Mouse (Mus musculus): ENCODE measurements around the gene Evi2a. TPM values are rescaled to one million over a fixed set of nuclear protein-coding genes. Genes with fewer than 3 reads are reported as not detected.
A peak's percentile ranks its signal among the peaks of the same experiment; 100 is the strongest.

Evi2a gene
- total and polyA plus RNA-seq, 2 experiments, result 1.5 to 2.6 TPM

DNA sequence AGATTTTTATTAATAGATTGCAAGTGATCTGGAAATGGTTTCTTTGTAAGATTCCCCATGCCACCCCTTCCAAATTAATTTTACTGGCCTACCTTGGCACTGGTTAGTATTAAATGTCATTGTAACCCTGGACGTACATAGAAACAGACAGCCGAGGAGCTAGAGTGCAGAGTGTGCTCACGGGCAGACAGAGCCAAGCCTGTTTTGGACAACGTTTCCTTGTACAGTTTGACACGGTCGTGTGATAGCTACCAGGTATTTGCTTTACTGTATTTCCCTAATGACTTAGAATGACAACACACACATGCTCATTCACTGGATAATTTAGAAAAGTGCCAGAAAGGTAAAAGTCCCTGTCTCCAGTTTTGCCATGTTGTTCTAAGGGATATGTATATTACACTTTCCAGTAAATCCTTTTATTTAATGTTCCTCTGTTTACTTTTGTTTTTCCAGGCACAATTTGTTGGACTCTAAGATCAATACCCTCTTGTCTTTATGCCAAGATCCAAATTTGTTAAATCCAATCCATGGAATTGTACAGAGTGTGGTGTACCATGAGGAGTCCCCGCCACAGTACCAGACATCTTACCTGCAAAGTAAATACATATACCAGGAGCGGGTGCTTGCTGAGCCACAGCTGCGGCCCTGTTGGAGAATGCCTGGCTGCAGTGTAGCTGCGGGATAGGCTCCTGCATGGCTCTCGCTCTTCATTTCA is 37.9 kb upstream of the Evi2a start:
- Histone ChIP-seq H3K4me1 (ENCODE audit: control insufficient read depth, insufficient read depth, low read length) (peaks cover 1% of the 10 kb centered on the region; the same call in 1 of the 2 replicates), H3K79me2 (ENCODE audit: control insufficient read depth, insufficient read depth, low read length) (no peaks in the 10 kb centered on the region), H3K27me3 (ENCODE audit: control insufficient read depth, insufficient read depth, low read length) (no peaks in the 10 kb centered on the region), H3K27ac (replicated peaks; ENCODE audit: insufficient read depth, low read depth, low read length) (no peak overlapping the region), H3K36me3 (ENCODE audit: control insufficient read depth, insufficient read depth, low read length) (peaks cover 37% of the 10 kb centered on the region), H3K4me3 (ENCODE audit: insufficient read depth, low read depth, low read length) (no peak overlapping the region), H3K9ac (ENCODE audit: low read depth, low read length) (no peak overlapping the region)
- no peak for TF ChIP-seq POLR2A (IDR thresholded peaks at IDR 0.05; ENCODE audit: extremely low read depth, insufficient read depth, low read length)
- TF ChIP-seq CTCF (IDR thresholded peaks at IDR 0.05; ENCODE audit: low read depth, low read length), result no peak
- 34% methylated on average over 11 of the region's 11 CpGs for WGBS
- DNase-seq (ENCODE audit: extremely low read depth, low read depth, low spot score), result peak; percentile 72

DNA sequence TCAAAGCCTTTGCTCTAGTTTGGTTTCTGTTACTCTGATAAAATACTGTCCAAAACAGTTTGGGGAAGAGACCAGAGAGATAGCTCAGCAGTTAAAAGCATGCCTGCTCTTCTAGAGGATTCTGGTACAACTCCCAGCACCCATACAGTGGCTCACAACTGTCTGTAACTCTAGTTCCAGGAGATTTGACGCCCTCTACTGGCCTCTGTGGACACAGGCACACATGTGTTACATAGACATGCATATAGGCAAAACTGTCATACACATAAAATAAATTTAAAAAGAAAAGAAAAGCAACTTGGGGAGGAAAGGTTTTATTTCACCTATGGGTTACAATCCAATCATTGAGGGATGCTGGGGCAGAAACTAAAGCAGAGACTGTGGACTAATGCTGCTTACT is 36.5 kb upstream of the Evi2a start:
- 89% methylated on average over 1 of the region's 1 CpGs for WGBS
- no peak for DNase-seq (ENCODE audit: extremely low read depth, low read depth, low spot score)
- Histone ChIP-seq H3K27me3 (ENCODE audit: control insufficient read depth, insufficient read depth, low read length) (no peaks in the 10 kb centered on the region), H3K79me2 (ENCODE audit: control insufficient read depth, insufficient read depth, low read length) (no peaks in the 10 kb centered on the region), H3K4me3 (ENCODE audit: insufficient read depth, low read depth, low read length) (no peak overlapping the region), H3K4me1 (ENCODE audit: control insufficient read depth, insufficient read depth, low read length) (peaks cover 1% of the 10 kb centered on the region; the same call in 1 of the 2 replicates), H3K9ac (ENCODE audit: low read depth, low read length) (no peak overlapping the region), H3K27ac (replicated peaks; ENCODE audit: insufficient read depth, low read depth, low read length) (no peak overlapping the region), H3K36me3 (ENCODE audit: control insufficient read depth, insufficient read depth, low read length) (peaks cover 36% of the 10 kb centered on the region)
- TF ChIP-seq CTCF (IDR thresholded peaks at IDR 0.05; ENCODE audit: low read depth, low read length) (no peak), POLR2A (IDR thresholded peaks at IDR 0.05; ENCODE audit: extremely low read depth, insufficient read depth, low read length) (no peak)

- Histone ChIP-seq H3K36me3 (ENCODE audit: control insufficient read depth, insufficient read depth, low read length) (peaks cover 20% of the 10 kb centered on the region), H3K9ac (ENCODE audit: low read depth, low read length) (no peak overlapping the region), H3K27ac (replicated peaks; ENCODE audit: insufficient read depth, low read depth, low read length) (no peak overlapping the region), H3K4me3 (ENCODE audit: insufficient read depth, low read depth, low read length) (no peak overlapping the region), H3K4me1 (ENCODE audit: control insufficient read depth, insufficient read depth, low read length) (peaks cover 9% of the 10 kb centered on the region; the same call in 1 of the 2 replicates), H3K79me2 (ENCODE audit: control insufficient read depth, insufficient read depth, low read length) (no peaks in the 10 kb centered on the region), H3K27me3 (ENCODE audit: control insufficient read depth, insufficient read depth, low read length) (no peaks in the 10 kb centered on the region)
- TF ChIP-seq POLR2A (IDR thresholded peaks at IDR 0.05; ENCODE audit: extremely low read depth, insufficient read depth, low read length), result no peak
- 97% methylated on average over 7 of the region's 7 CpGs for WGBS
- DNase-seq (ENCODE audit: extremely low read depth, low read depth, low spot score), result no peak
Observed at GRCm38 (mm10) chr11:79563493-79563892, 33.1 kb upstream of the Evi2a start.

DNA sequence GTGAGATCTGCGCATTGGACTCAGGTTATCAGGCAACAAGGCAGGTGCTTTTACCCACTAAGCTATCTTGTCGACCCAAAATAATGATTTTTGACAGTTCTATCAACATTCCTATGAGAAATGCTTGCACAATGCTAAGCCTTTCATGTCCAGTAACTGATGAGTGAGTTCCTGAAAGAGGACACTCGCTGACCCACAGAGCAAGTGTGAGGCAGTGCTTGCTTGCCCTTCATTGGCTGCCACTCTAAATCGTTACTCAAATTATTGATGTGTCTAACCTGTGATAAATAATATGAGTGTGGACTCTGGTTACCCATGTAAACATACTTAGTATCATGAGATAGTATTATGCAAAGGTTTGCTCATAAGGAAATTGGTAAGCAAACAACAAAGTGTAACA is 30.1 kb upstream of the Evi2a start:
- H3K9ac ChIP-seq (ENCODE audit: low read depth, low read length), result no peak overlapping the region
- peaks cover 20% of the 10 kb centered on the region for H3K36me3 ChIP-seq (ENCODE audit: control insufficient read depth, insufficient read depth, low read length)
- peaks cover 7% of the 10 kb centered on the region; the same call in 1 of the 2 replicates for H3K4me1 ChIP-seq (ENCODE audit: control insufficient read depth, insufficient read depth, low read length)
- no peak overlapping the region for H3K27ac ChIP-seq (replicated peaks; ENCODE audit: insufficient read depth, low read depth, low read length)
- 31% methylated on average over 4 of the region's 4 CpGs for WGBS
- H3K4me3 ChIP-seq (ENCODE audit: insufficient read depth, low read depth, low read length), result no peak overlapping the region
- no peak for TF ChIP-seq POLR2A (IDR thresholded peaks at IDR 0.05; ENCODE audit: extremely low read depth, insufficient read depth, low read length)
- TF ChIP-seq CTCF (IDR thresholded peaks at IDR 0.05; ENCODE audit: low read depth, low read length), result no peak
- DNase-seq (ENCODE audit: extremely low read depth, low read depth, low spot score), result peak; percentile 90
- H3K27me3 ChIP-seq (ENCODE audit: control insufficient read depth, insufficient read depth, low read length), result no peaks in the 10 kb centered on the region
- no peaks in the 10 kb centered on the region for H3K79me2 ChIP-seq (ENCODE audit: control insufficient read depth, insufficient read depth, low read length)

DNA sequence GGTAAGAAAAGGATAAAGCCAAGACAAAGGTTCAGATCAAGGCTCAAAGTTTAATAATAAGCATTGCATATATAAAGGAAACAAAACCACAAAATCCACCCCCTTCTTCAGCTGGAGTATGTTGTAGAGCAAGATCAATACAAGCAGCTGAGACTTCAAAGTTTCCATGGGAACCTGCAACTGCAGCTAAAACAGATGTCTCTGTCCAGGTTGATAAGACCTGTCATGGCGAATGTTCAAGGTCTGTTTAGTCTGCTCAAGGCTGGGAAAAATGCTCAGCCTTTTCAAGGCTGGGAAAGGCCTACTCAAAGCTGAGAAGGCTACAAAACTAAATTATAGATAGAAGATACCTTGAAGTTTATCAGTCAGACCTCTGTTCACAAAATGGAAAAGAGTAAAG is 22.2 kb upstream of the Evi2a start:
- no peak for TF ChIP-seq POLR2A (IDR thresholded peaks at IDR 0.05; ENCODE audit: extremely low read depth, insufficient read depth, low read length)
- TF ChIP-seq CTCF (IDR thresholded peaks at IDR 0.05; ENCODE audit: low read depth, low read length), result no peak
- no peak for DNase-seq (ENCODE audit: extremely low read depth, low read depth, low spot score)
- Histone ChIP-seq H3K79me2 (ENCODE audit: control insufficient read depth, insufficient read depth, low read length) (no peaks in the 10 kb centered on the region), H3K36me3 (ENCODE audit: control insufficient read depth, insufficient read depth, low read length) (peaks cover 49% of the 10 kb centered on the region), H3K27ac (replicated peaks; ENCODE audit: insufficient read depth, low read depth, low read length) (no peak overlapping the region), H3K27me3 (ENCODE audit: control insufficient read depth, insufficient read depth, low read length) (no peaks in the 10 kb centered on the region), H3K9ac (ENCODE audit: low read depth, low read length) (no peak overlapping the region), H3K4me3 (ENCODE audit: insufficient read depth, low read depth, low read length) (no peak overlapping the region), H3K4me1 (ENCODE audit: control insufficient read depth, insufficient read depth, low read length) (no peaks in the 10 kb centered on the region)
- 31% methylated on average over 1 of the region's 1 CpGs for WGBS

DNA sequence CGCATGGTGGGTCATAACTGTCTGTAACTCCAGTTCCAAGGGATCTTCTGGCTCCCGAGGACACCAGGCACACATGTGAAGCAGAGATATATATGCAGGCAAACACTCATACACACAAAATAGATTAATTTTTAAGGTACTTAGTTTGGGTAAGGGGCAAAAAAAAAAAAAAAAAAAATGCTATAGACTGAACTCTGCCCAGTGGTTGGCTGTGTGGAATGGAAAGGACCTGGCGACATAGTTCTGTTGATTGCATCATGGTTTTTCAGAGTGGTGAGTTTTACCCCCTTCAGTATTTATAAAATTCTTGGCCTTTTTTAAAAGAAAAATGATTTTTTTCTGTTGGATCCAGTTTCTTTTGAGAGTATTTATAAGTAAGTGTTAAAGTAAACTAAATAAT is 5.9 kb upstream of the Evi2a start:
- Histone ChIP-seq H3K4me1 (ENCODE audit: control insufficient read depth, insufficient read depth, low read length) (peaks cover 5% of the 10 kb centered on the region), H3K36me3 (ENCODE audit: control insufficient read depth, insufficient read depth, low read length) (peaks cover 22% of the 10 kb centered on the region; the same call in 1 of the 2 replicates), H3K4me3 (ENCODE audit: insufficient read depth, low read depth, low read length) (no peak overlapping the region), H3K27ac (replicated peaks; ENCODE audit: insufficient read depth, low read depth, low read length) (no peak overlapping the region), H3K9ac (ENCODE audit: low read depth, low read length) (no peak overlapping the region), H3K79me2 (ENCODE audit: control insufficient read depth, insufficient read depth, low read length) (no peaks in the 10 kb centered on the region), H3K27me3 (ENCODE audit: control insufficient read depth, insufficient read depth, low read length) (no peaks in the 10 kb centered on the region)
- no peak for DNase-seq (ENCODE audit: extremely low read depth, low read depth, low spot score)
- WGBS, result 95% methylated on average over 3 of the region's 3 CpGs
- TF ChIP-seq CTCF (IDR thresholded peaks at IDR 0.05; ENCODE audit: low read depth, low read length) (no peak), POLR2A (IDR thresholded peaks at IDR 0.05; ENCODE audit: extremely low read depth, insufficient read depth, low read length) (no peak)
